Mouse (Mus musculus) kidney, adult 2 months (tissue): ENCODE data around the gene Bach1.

ENCODE experiments used
- CTCF ChIP-seq: fragments of 200-500 bp; conservative IDR thresholded peaks from 2 replicates; pipeline ENCODE4 v1.5.1; 2011; ENCODE audit warnings: low read depth, mild to moderate bottlenecking, control low read depth, low read length, moderate library complexity, mixed read lengths; ENCODE audit not compliant: insufficient read depth, insufficient read length
- POLR2A ChIP-seq: fragments of 200-500 bp; IDR thresholded peaks from one replicate; pipeline ENCODE4 v1.6.1; 2011; ENCODE audit warnings: low read depth, low read length, control low read depth

DNA sequence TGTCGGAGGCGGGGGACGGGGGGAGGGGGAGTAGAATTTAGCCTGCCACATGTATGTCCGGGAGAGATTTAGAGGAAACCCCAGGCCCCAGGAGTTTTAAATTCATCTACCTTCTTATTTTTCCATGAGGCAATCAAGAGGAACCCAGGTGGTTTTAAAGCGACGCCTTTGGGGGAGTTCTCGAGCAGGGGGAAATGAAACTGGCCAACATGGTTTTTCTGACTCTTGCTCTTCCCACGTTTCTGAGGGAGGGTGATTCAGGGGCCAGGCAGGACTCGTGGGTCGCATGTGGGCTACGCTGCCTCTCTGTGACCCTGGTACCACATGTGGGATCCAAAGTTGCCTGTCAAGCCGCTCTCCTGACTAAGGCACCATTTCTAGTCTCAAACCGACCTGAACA, 45.8 kb upstream of the Bach1 start:
- TF ChIP-seq CTCF (no peak), POLR2A (no peak)
